Mouse (Mus musculus) retina, embryonic 14.5 days (tissue): ENCODE data around the gene Gm20479.
A peak's percentile ranks its signal among the peaks of the same experiment; 100 is the strongest.

Experiments
- DNase-seq: peaks from one replicate; pipeline ENCODE4 v3.0.0-alpha.2; 2015; ENCODE audit warnings: low spot score

Gm20479 gene

GRCm38 (mm10) chr7:27310996-27311535, 46.2 kb downstream of the Gm20479 start:
- no peak for DNase-seq

- no peak for DNase-seq
Measured at GRCm38 (mm10) chr7:27310306-27310705, 46.9 kb downstream of the Gm20479 start.

DNA sequence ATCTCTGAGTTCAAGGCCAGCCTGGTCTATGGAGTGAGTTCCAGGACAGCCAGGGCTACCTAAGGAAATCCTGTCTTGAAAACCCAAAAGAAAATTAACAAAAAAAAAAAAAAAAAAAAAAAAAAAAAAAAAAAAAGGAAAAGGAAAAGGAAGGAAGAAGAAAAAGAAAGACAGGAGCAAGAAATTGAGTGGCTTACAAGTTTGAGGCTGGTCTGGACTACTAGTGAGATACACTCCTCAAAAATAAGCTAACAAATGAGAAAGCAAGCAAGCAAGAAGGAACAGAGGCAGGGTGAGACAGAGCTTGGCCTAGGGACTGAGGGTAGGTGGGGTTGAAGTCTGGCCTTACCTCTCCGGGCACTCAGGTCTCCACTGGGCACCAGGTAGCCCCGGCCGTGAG, 47.4 kb downstream of the Gm20479 start:
- DNase-seq: no peak

DNA sequence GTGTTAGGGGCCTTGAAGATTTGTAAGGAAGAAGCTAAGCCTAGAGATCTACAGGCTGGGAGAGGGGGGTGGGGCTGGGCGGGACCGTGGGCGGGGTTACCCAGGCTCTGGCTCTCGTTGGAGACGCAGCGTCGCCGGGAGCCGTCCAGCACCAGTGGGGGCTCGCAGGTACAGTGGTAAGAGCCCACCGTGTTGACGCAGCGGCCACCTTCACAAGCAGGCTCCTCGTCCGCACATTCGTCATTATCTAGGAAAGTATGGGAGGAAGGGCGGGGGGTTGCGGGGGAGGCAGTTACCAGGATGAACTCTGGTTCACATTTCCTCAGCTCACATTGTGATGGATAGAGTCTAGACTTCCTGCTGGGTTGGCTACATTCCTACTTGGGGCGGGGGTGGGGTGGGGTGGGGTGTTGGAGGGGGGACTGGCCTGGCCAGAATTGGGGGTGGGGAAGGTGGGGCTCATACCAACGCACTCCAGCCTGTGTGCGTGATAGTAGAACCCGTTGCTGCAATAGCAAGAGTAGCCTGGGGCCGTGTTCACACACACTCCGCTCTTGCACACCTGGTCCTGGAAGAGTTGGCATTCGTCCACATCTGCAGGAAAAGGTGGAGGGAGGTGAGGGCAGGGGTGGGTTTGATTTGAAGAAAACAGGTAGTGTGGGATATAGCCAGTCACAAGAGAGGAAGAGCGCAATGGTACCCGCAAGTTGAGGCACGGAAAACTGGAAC, 48.2 kb downstream of the Gm20479 start:
- DNase-seq: no peak

DNA sequence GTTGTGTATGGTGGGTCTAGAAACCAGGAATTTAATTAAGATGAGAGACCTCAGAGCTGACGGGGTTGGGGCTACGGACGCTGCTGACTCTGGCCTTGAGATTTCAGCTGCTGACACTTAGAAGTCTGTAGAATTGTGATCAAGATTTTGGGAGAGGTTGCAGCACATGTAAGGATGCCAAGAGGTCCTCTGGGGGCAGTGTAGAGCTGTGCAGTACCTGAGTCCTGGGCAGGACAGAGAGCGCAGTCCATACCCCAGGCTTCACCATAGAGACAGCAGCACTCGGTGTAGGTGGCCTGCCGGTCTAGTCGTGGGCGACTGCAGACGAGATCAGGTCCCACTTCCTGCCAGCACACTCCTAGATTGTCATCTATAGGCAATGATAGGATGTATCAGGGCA, 49.7 kb downstream of the Gm20479 start:
- no peak for DNase-seq

DNA sequence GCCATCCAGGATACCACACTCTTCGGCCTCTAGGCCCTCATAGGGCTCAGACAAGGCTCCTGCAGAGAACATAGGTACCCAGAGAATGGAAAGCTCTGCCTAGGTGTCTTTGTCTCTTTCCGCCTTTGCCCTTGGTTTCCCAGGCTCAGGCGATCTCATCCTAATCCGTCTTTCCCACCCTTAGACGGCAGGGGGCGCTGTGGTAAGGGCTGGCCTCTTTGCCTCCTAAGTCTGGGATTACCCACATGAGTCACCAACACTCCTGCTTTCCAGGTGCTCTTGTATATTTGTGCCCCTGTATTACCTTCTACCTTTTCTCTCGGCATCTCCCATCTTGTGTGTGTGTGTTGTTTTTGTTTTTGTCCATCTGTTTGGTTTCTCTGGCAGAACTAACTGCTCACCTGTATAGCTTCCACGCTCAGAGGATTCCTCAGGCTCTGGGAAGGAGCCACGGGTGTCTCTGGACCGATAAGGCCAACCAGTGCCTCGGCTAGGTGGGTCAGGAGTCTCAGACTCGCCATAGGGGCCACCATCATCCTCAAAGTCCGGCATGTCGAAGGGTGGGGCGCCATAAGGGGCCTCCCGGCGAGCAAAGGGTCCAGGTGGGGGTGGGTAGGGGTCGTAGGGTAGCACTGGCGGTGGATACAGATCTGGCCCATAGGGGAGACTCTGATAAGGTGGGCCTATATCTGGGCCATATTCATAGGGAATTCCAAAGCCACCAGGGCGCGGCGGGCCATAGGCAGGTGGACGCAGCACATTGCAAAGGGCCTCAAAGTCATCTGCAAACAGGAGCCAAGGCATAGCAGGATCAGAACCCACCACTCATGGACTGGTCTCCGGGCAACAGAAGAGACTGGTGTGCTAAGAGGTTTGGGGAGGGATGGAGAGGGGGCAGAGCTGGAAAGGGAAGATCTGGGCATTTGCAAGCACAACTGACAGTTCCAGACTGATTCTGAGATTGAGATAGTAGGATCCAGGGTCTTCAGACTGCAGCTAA, 50.8 kb downstream of the Gm20479 start:
- peak; percentile 50 for DNase-seq

DNA sequence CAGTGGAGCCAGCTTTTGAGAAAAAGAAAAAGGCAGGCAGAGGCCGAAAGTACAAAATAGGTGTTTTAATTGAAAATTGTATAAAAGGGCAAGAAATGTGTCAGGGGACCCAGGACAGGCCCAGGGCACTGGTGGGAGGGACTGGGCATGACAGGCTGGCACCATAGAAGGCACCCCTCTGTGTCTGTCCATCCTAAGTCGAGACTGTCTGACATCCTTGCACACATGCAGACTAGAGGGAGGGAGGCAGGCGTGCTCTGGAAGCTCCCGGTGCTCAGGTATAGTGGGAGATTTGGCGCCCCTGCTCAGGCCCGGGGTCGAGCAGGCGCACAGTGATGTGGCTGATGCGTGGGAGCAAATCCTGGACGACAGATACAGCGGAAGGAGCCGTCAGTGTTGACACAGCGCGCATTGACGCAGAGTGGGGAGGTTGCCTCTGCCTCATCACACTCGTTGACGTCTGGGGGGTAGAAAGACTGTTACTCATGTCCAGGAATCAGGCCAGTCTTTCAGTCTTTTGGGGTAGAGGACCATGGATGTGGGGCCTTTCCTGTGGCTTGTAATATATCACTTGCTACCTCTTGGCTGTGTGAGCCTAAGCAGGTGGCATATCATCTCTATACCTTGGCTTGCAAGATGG, 52.0 kb downstream of the Gm20479 start:
- DNase-seq: no peak
